Mouse (Mus musculus): ENCODE measurements at regions not wholly inside any gene's neighbourhood (a gene's known extent, or its start where the extent isn't known, plus 50 kb on each side); places are given as distances from the start of the nearest gene placed in this dataset.
A peak's percentile ranks its signal among the peaks of the same experiment; 100 is the strongest.

DNA sequence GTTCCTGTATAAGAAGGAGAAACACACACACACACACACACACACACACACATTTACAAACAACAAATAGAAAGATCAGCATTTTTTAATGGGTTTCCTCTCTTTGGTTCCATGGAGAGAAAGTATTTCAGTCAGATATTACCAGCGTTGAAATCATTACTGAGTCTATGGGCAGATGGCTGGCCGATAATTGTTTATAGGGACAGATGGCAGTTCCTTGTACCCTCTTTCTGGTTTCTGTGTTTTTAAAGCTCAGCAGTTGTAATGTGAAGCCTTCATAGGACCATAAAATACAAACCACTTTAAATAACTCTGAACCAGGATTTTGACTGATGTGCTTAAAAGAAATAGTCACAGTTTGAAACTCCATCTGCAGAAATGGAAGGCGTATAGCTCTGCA is 487.5 kb upstream of the Cypt14 start:
- peak; percentile 4 to 63 for DNase-seq (ENCODE audit: low spot score in 2 of 2)

DNA sequence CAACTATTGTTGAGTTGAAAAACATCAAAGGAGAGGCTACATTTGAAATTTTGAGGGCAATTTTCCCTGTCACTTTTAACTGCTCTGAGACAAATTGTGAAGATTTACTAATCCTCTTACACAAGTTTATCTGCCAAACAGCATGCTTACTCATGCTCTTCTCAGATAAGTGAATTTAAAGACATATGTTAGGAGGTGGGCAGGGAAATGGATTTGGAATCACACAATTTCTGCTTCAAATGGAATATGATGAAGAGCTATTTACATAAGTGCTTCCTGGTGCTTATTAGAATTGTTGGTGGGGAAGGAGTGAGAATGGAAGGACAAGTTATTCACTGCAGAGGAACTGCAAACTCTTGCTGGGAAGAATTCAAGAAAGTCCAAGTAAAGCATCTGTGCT is 473.2 kb upstream of the Cypt14 start:
- no peak for DNase-seq (ENCODE audit: low spot score in 2 of 2)

Data from layer of hippocampus, postnatal 14 days (tissue).